Mouse (Mus musculus) testis, adult 2 months (tissue): ENCODE measurements at regions not wholly inside any gene's neighbourhood (a gene's known extent, or its start where the extent isn't known, plus 50 kb on each side); places are given as distances from the start of the nearest gene placed in this dataset.

Experiments used
- H3K27ac ChIP-seq: fragments of 200-500 bp; 2 replicates; pipeline ENCODE4 v1.5.1; 2012; ENCODE audit warnings: low read depth, low read length; ENCODE audit not compliant: control insufficient read depth, insufficient read depth
- H3K27me3 ChIP-seq: fragments of 200-500 bp; 2 replicates; pipeline ENCODE4 v1.6.1; 2012; ENCODE audit warnings: mild to moderate bottlenecking, low read length, moderate library complexity; ENCODE audit not compliant: control insufficient read depth, insufficient read depth
- H3K36me3 ChIP-seq: fragments of 200-500 bp; 2 replicates; pipeline ENCODE4 v1.6.1; 2012; ENCODE audit warnings: mild to moderate bottlenecking, low read length; ENCODE audit not compliant: control insufficient read depth, insufficient read depth
- H3K4me1 ChIP-seq: fragments of 200-500 bp; 2 replicates; pipeline ENCODE4 v1.6.1; 2012; ENCODE audit warnings: low read length; ENCODE audit not compliant: control insufficient read depth, insufficient read depth
- H3K4me3 ChIP-seq: fragments of 200-500 bp; 2 replicates; pipeline ENCODE4 v1.5.1; 2012; ENCODE audit warnings: low read depth, mild to moderate bottlenecking, low read length, moderate library complexity, mixed read lengths; ENCODE audit not compliant: control insufficient read depth
- CTCF ChIP-seq: fragments of 200-500 bp; IDR thresholded peaks from 2 replicates; pipeline ENCODE4 v1.5.1; 2012; ENCODE audit warnings: low read depth, mild to moderate bottlenecking, inconsistent platforms, low read length, moderate library complexity; ENCODE audit not compliant: control insufficient read depth, insufficient read depth, insufficient replicate concordance
- POLR2A ChIP-seq: fragments of 200-500 bp; IDR thresholded peaks from 2 replicates; pipeline ENCODE4 v1.6.1; 2012; ENCODE audit warnings: low read depth, mild to moderate bottlenecking, inconsistent platforms, low read length, moderate library complexity; ENCODE audit not compliant: control insufficient read depth

GRCm38 (mm10) chr8:8354977-8355376 lies 306.1 kb downstream of the Efnb2 start:
- Histone ChIP-seq H3K4me3 (no peak overlapping the region), H3K27me3 (no peaks in the 10 kb centered on the region), H3K4me1 (no peaks in the 10 kb centered on the region), H3K27ac (no peak overlapping the region), H3K36me3 (no peaks in the 10 kb centered on the region)
- no peak for TF ChIP-seq POLR2A
- no peak for TF ChIP-seq CTCF

GRCm38 (mm10) chr8:8344661-8345060 lies 316.4 kb downstream of the Efnb2 start:
- H3K27ac ChIP-seq: no peak overlapping the region
- no peaks in the 10 kb centered on the region for H3K4me1 ChIP-seq
- H3K27me3 ChIP-seq: no peaks in the 10 kb centered on the region
- H3K36me3 ChIP-seq: no peaks in the 10 kb centered on the region
- TF ChIP-seq POLR2A (no peak), CTCF (no peak)
- H3K4me3 ChIP-seq: no peak overlapping the region

- Histone ChIP-seq H3K4me3 (peak overlapping the region; percentile 54), H3K27ac (peak overlapping the region; percentile 73), H3K4me1 (peaks cover 6% of the 10 kb centered on the region), H3K36me3 (no peaks in the 10 kb centered on the region), H3K27me3 (no peaks in the 10 kb centered on the region)
- TF ChIP-seq POLR2A: no peak
- TF ChIP-seq CTCF: no peak
Observed at GRCm38 (mm10) chr8:8335256-8335972, 325.6 kb downstream of the Efnb2 start.

- H3K27ac ChIP-seq: no peak overlapping the region
- TF ChIP-seq POLR2A: no peak
- no peak for TF ChIP-seq CTCF
- H3K4me3 ChIP-seq: peak overlapping the region; percentile 54; the same call in 1 of the 2 replicates
- no peaks in the 10 kb centered on the region for H3K36me3 ChIP-seq
- no peaks in the 10 kb centered on the region for H3K27me3 ChIP-seq
- peaks cover 6% of the 10 kb centered on the region for H3K4me1 ChIP-seq
Observed at GRCm38 (mm10) chr8:8334515-8334914, 326.5 kb downstream of the Efnb2 start.

GRCm38 (mm10) chr8:8331249-8331648 lies 329.8 kb downstream of the Efnb2 start:
- H3K4me3 ChIP-seq: no peak overlapping the region
- H3K27me3 ChIP-seq: no peaks in the 10 kb centered on the region
- H3K4me1 ChIP-seq: peaks cover 9% of the 10 kb centered on the region
- H3K27ac ChIP-seq: no peak overlapping the region
- no peak for TF ChIP-seq POLR2A
- no peak for TF ChIP-seq CTCF
- H3K36me3 ChIP-seq: no peaks in the 10 kb centered on the region

- TF ChIP-seq POLR2A (no peak), CTCF (no peak)
- Histone ChIP-seq H3K27ac (no peak overlapping the region), H3K4me1 (peaks cover 3% of the 10 kb centered on the region), H3K4me3 (no peak overlapping the region), H3K36me3 (no peaks in the 10 kb centered on the region), H3K27me3 (no peaks in the 10 kb centered on the region)
Observed at GRCm38 (mm10) chr8:8328010-8328666, 332.9 kb downstream of the Efnb2 start.

GRCm38 (mm10) chr8:8326066-8326834 lies 334.8 kb downstream of the Efnb2 start:
- Histone ChIP-seq H3K27ac (no peak overlapping the region), H3K4me1 (peaks cover 3% of the 10 kb centered on the region), H3K27me3 (no peaks in the 10 kb centered on the region), H3K36me3 (no peaks in the 10 kb centered on the region), H3K4me3 (no peak overlapping the region)
- no peak for TF ChIP-seq POLR2A
- TF ChIP-seq CTCF: no peak
